Mouse (Mus musculus) heart, postnatal 10 days (tissue): ENCODE data around the gene Yjefn3. TPM values are rescaled to one million over a fixed set of nuclear protein-coding genes. Genes with fewer than 3 reads are reported as not detected.

ENCODE experiments used
- DNase-seq, 2 experiments: peaks; one replicate each; pipeline ENCODE4 v3.0.0; 2021
- intact Hi-C: fragments of 180-260 bp; cut with DNase I; formaldehyde crosslinking; loops from one replicate; pipeline ENCODE4 v1.15.1; 2025
- total RNA-seq, 2 experiments: library from RNA; stranded (reverse); gene quantifications; 2 replicates each; pipeline ENCODE4 v1.2.3; 2021

Gene Yjefn3
- total RNA-seq, 2 experiments from 2014 or later: 9.1 to 10.1 TPM

DNA sequence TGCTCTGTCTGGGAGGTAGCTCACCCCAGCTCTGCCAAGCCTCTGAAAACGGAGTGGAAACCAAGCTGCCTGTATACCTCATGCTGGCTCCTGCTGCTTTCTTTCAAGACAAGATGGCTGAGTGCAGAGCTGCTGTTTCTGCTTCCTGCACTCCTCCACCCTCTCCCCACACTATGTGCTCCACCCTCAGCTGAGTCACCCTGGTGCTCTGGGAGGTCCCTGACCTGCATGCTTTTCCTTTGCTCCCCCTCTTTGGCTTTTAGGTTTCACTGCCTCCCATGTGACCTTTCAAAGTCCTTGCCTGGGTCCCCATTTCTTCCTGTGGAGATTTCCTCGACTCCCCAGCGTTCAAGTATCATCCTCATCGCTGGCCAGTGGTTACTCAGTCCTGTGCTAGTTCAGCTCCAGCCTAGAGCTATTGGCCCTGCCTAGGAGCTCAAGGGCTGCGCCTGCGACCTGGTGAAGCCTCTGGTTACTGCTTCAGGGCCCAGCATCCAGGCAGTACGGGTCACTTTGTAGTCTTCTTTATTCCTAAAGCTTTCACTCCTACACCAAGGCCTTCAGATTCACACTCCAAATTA, 51.5 kb downstream of the Yjefn3 start:
- intact Hi-C loops: no loop called here
- no peak for DNase-seq

GRCm38 (mm10) chr8:69849899-69850298, 52.6 kb downstream of the Yjefn3 start:
- DNase-seq: no peak
- intact Hi-C loops: no loop called here

GRCm38 (mm10) chr8:69848951-69849350, 53.6 kb downstream of the Yjefn3 start:
- peak; percentile 77 for DNase-seq
- intact Hi-C loops: no loop called here

DNA sequence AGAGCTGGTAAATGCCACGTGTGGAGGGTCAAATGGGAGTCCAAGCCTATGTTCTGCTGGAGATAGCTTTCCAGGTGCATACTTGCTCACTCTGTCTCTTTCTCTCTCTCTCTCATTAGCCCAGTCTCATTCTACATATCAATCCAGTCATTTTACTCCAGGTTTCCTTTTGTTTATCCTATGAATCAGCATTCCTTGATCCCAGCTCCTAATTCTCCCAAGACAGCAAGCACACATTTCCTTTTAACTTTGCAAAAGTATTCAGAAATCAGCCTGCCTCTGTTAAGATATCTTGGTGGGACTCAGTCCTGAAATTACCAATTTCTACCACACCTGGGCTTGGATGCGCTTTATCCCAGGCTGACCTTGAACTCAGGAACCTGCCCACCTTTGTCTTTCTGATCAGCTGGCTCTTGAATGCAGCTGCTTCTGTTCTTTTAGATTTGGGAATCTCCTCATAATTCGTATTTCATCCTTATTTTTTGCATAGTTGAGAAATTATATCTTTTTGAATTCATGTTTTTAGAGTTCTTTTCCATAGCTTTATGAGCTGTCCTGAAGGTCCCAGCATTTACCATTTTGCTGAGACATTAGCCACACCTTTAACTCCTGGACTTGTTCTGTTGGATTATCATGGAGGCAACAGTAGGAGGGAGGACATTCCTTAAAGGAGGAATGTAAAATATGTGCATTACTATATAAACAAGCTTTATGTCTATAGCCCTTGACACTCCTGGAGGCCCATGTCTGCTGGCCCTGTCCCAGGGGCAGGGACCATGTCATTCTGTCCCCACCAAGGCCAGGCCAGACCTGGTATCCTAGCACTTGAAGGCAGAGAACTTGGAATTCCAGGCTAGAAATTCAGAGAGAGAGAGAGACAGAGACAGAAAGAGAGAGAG, 55.1 kb downstream of the Yjefn3 start:
- intact Hi-C loops: no loop called here
- DNase-seq: no peak

Other genes starting within 250 kb of the Yjefn3 start
- gene Zfp964, start 248.2 kb downstream of the Yjefn3 start, total RNA-seq: 1 to 10 TPM; 1.2 to 1.8 TPM
- 10 to 100 TPM; 14.1 to 15.5 TPM for gene Zfp869, start 192.0 kb downstream of the Yjefn3 start, total RNA-seq
- 1 to 10 TPM; 2.9 to 3.2 TPM for gene Zfp963, start 152.7 kb downstream of the Yjefn3 start, total RNA-seq
- gene Gm20422, start 127.8 kb downstream of the Yjefn3 start, total RNA-seq: 1 to 10 TPM; 4.5 to 5.4 TPM
- gene Atp13a1, start 111.5 kb downstream of the Yjefn3 start, total RNA-seq: 10 to 100 TPM; 20.7 TPM
- 10 to 100 TPM; 16.5 to 21.2 TPM for gene Zfp866, start 111.5 kb downstream of the Yjefn3 start, total RNA-seq
- gene Gmip, start 94.0 kb downstream of the Yjefn3 start, total RNA-seq: 1 to 10 TPM; 6.4 to 8.6 TPM
- under 1 TPM; 0.55 to 0.57 TPM for gene Lpar2, start 80.3 kb downstream of the Yjefn3 start, total RNA-seq
- 1 to 10 TPM in 1 of 2 experiments, under 1 TPM in 1; 0.65 to 1.2 TPM for gene Pbx4, start 70.2 kb downstream of the Yjefn3 start, total RNA-seq
- 1 to 10 TPM; 1.2 to 1.3 TPM for gene Cilp2, start 15.0 kb downstream of the Yjefn3 start, total RNA-seq
- gene Tssk6, start 528 bp downstream of the Yjefn3 start, total RNA-seq: under 1 TPM; 0.25 to 0.31 TPM
- gene Ndufa13, start 154 bp downstream of the Yjefn3 start, total RNA-seq: 100 to 1,000 TPM; 376 to 397 TPM
- 10 to 100 TPM; 62.1 to 63.1 TPM for gene Gatad2a, start 93.7 kb upstream of the Yjefn3 start, total RNA-seq
- gene Mau2, start 140.0 kb upstream of the Yjefn3 start, total RNA-seq: 10 to 100 TPM; 43.3 to 44.2 TPM
- 10 to 100 TPM; 23.2 to 23.9 TPM for gene Sugp1, start 140.1 kb upstream of the Yjefn3 start, total RNA-seq
- under 1 TPM; 0.77 to 0.94 TPM for gene Tm6sf2, start 170.2 kb upstream of the Yjefn3 start, total RNA-seq
- gene Hapln4, start 180.7 kb upstream of the Yjefn3 start, total RNA-seq: not detected
- under 1 TPM in 1 of 2 experiments, not detected in 1; 0.19 TPM for gene Ncan, start 218.2 kb upstream of the Yjefn3 start, total RNA-seq
- 10 to 100 TPM; 10.9 to 12.8 TPM for gene Nr2c2ap, start 228.6 kb upstream of the Yjefn3 start, total RNA-seq
- 10 to 100 TPM; 20.7 to 22.4 TPM for gene Rfxank, start 236.4 kb upstream of the Yjefn3 start, total RNA-seq
- 10 to 100 TPM; 30.3 TPM for gene Borcs8, start 236.8 kb upstream of the Yjefn3 start, total RNA-seq
- under 1 TPM; 0.38 to 0.45 TPM for gene Mef2b, start 237.0 kb upstream of the Yjefn3 start, total RNA-seq